Mouse (Mus musculus): ENCODE data around the gene Fmnl3.

The Fmnl3 gene

GRCm38 (mm10) chr15:99317267-99317651 lies 53.0 kb downstream of the Fmnl3 start:
- peak; percentile 34 for DNase-seq (ENCODE audit: low read depth, low spot score)

GRCm38 (mm10) chr15:99316314-99317266 lies 53.7 kb downstream of the Fmnl3 start:
- DNase-seq (ENCODE audit: low read depth, low spot score): peak; percentile 64

- no peak for DNase-seq (ENCODE audit: low read depth, low spot score)
Observed at GRCm38 (mm10) chr15:99314891-99315290, 55.4 kb downstream of the Fmnl3 start.

DNA sequence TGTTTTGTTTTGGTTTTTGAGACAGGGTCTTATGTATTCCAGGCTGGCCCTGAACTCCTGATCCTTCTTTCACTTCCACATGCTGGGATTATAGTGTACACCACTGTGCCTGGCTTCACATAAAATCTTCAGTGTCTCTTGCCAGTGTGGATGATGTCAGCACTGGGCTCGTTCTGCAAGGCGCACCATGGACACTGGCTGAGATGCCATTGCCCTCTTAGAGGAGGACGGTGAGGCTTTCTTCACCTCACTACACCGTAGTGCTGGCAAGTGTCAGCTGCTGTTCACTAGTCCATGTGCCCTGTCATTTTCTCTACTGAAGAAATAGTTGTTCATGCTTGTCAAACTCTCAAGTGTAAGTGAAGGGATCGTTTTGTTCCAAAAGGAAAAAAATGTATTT lies 59.7 kb downstream of the Fmnl3 start:
- DNase-seq (ENCODE audit: low read depth, low spot score): no peak

- DNase-seq (ENCODE audit: low read depth, low spot score): no peak
Observed at GRCm38 (mm10) chr15:99309549-99309948, 60.7 kb downstream of the Fmnl3 start.

DNA sequence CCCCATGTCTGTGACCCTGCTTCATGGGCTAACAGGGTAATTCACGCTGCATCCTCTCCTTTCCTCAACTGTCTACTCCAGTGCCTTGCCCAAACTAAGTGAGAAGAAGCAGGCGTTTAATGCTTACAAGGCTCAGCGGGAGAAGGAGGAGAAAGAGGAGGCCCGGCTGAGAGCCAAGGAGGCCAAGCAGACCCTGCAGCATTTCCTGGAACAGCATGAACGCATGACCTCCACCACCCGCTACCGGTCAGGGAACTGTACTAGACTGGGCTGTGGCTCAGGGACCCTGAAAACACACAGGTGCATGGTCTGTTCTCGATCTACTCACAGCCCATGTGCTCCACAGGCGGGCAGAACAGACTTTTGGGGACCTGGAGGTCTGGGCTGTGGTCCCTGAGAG lies 62.8 kb downstream of the Fmnl3 start:
- no peak for DNase-seq (ENCODE audit: low read depth, low spot score)

DNA sequence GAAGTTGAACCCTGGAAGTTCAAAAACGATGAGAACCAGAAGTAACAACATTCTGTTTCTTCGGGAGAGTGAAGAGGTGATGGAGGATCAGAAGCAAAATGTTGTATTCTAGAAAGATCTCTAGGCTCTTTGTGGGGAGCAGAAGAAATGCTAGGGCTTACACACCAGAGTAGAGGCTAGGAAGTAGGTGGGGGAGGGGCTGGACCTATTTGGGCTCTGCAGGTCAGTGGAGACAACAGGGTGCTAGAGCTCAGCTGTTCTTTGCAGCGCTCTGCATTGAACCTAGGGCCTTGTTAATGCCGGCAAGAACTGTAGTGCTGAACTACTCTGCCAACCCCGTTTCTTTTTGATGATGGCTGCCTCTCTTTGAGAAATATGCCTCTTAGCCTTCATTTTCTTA lies 74.1 kb downstream of the Fmnl3 start:
- no peak for DNase-seq (ENCODE audit: low read depth, low spot score)

GRCm38 (mm10) chr15:99295484-99295981 lies 74.7 kb downstream of the Fmnl3 start, which contains the start of gene Fam186b:
TSS of gene Fam186b (minus strand) at chr15:99295888.
- DNase-seq (ENCODE audit: low read depth, low spot score): no peak

DNA sequence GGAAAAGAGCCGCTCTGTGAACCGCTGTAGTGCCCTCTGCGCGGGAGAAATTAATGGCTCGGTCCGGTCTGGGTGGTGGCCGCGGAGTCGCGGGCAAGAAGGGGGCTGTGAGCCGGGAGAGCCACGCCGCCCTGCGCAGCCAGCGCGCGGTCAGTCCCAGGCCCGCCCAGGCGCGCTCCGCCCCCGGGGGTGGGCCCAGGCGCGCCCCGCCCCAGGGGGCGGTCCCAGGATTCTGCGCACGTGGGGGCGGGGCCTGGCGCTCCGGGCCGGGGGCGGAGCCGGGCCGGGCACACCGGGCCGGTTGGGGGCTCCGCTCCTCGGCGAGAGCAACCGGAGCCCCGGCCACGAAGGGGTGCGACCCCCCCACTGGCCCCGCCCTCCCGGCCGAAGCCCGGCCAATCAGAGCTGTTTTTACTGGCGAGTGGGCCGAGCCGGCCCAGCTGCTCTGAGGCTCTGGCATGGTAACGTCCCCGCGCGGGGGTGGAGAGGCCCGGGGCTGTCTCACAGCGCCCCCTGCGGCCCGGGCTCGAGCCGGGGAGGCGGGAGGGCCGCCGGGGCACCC lies 75.4 kb downstream of the Fmnl3 start, which contains the start of gene Prpf40b:
TSS of gene Prpf40b (plus strand) at position 275 of the 562 bp plus-strand sequence.
- peak; percentile 93 for DNase-seq (ENCODE audit: low read depth, low spot score)

DNA sequence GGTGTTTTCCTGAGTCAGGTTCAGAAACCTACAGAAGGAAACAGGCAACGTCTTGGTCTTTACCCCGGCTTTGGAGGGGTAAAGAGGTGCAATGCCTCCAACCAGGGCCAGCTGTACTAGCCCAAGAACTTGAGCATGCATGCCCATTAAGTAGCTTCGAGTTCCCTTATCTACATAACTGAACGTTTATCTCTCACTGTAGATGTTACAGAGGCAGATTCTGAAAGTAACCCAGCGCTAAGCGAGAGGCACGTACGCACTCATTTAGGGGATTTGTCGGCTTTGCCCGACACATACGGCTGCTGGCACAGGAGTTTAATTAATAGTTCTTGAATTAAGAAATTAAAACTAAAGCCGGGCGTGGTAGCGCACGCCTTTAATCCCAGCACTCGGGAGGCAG lies 76.0 kb downstream of the Fmnl3 start:
- no peak for DNase-seq (ENCODE audit: low read depth, low spot score)

GRCm38 (mm10) chr15:99290586-99290985 lies 79.7 kb downstream of the Fmnl3 start:
- no peak for DNase-seq (ENCODE audit: low read depth, low spot score)

GRCm38 (mm10) chr15:99285189-99285535 lies 85.1 kb downstream of the Fmnl3 start:
- DNase-seq (ENCODE audit: low read depth, low spot score): no peak

- no peak for DNase-seq (ENCODE audit: low read depth, low spot score)
Observed at GRCm38 (mm10) chr15:99284527-99285188, 85.6 kb downstream of the Fmnl3 start.

- no peak for DNase-seq (ENCODE audit: low read depth, low spot score)
Observed at GRCm38 (mm10) chr15:99283456-99283855, 86.8 kb downstream of the Fmnl3 start.

- no peak for DNase-seq (ENCODE audit: low read depth, low spot score)
Observed at GRCm38 (mm10) chr15:99278271-99278670, 92.0 kb downstream of the Fmnl3 start.

DNA sequence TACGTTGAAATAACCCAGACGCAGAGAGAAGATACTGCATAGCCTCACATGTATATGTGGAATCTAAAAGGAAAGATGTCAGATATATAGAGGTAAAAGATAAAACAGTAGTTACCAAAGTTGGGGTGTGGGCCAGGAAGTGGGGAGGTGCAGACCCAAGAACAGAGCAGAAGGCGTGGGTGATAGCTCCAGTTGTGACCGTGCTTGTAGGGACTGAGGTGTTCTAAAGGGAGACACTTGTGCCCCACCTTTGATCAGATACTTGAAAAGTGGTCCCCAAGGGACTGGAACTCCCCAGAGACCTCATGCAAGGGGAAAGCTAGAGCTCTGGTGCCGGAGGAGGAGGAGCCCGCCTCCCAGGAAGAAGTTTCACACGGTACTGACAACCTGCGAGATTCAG lies 94.2 kb downstream of the Fmnl3 start:
- no peak for DNase-seq (ENCODE audit: low read depth, low spot score)
